Mouse (Mus musculus) heart, adult 9 months (tissue): ENCODE measurements at regions not wholly inside any gene's neighbourhood (a gene's known extent, or its start where the extent isn't known, plus 50 kb on each side); places are given as distances from the start of the nearest gene placed in this dataset.
"Not testable (repeated sequence)": the region's sequence is repeated elsewhere in the genome, so short reads cannot be mapped to it uniquely, and the experiment has no call there.

Experiments used
- DNase-seq, 2 experiments: peaks; one replicate each; pipeline ENCODE4 v3.0.0; 2022; ENCODE audit warnings: low spot score in 2 of 2

GRCm38 (mm10) chr12:5762306-5762927 lies 386.9 kb upstream of the Klhl29 start:
- DNase-seq, result peak; percentile 32 to 35

- DNase-seq, result no peak
Observed at GRCm38 (mm10) chr12:5759485-5759884, 384.0 kb upstream of the Klhl29 start.

GRCm38 (mm10) chr12:5757766-5758165 lies 382.3 kb upstream of the Klhl29 start:
- DNase-seq, result peak; percentile 6 to 7

- DNase-seq, result no peak
Observed at GRCm38 (mm10) chr12:5757361-5757760, 381.9 kb upstream of the Klhl29 start.

- DNase-seq, result no peak
Observed at GRCm38 (mm10) chr12:5753831-5754230, 378.3 kb upstream of the Klhl29 start.

- no peak for DNase-seq
Observed at GRCm38 (mm10) chr12:5744086-5744709, 368.7 kb upstream of the Klhl29 start.

GRCm38 (mm10) chr12:5736066-5736465 lies 360.6 kb upstream of the Klhl29 start:
- no peak for DNase-seq

- DNase-seq, result no peak
Observed at GRCm38 (mm10) chr12:5734902-5735301, 359.4 kb upstream of the Klhl29 start.

- no peak for DNase-seq
Observed at GRCm38 (mm10) chr12:5723113-5723512, 347.6 kb upstream of the Klhl29 start.

- DNase-seq, result not testable (repeated sequence)
Observed at GRCm38 (mm10) chr12:5717527-5717926, 342.0 kb upstream of the Klhl29 start.

- no peak for DNase-seq
Observed at GRCm38 (mm10) chr12:5698778-5699454, 323.4 kb upstream of the Klhl29 start.

GRCm38 (mm10) chr12:5682182-5682581 lies 306.7 kb upstream of the Klhl29 start:
- no peak for DNase-seq

- not testable (repeated sequence) for DNase-seq
Observed at GRCm38 (mm10) chr12:5678126-5678525, 302.6 kb upstream of the Klhl29 start.

GRCm38 (mm10) chr12:5668486-5668885 lies 293.0 kb upstream of the Klhl29 start:
- peak; percentile 2 to 3 for DNase-seq

- DNase-seq, result no peak
Observed at GRCm38 (mm10) chr12:5637571-5638275, 262.2 kb upstream of the Klhl29 start.

- DNase-seq, result no peak
Observed at GRCm38 (mm10) chr12:5633971-5634370, 258.5 kb upstream of the Klhl29 start.

- DNase-seq, result no peak
Observed at GRCm38 (mm10) chr12:5601084-5601654, 225.7 kb upstream of the Klhl29 start.

GRCm38 (mm10) chr12:5599426-5599825 lies 223.9 kb upstream of the Klhl29 start:
- DNase-seq, result peak; percentile 8 to 28

GRCm38 (mm10) chr12:5598961-5599360 lies 223.5 kb upstream of the Klhl29 start:
- DNase-seq, result peak in 1 of 2 experiments; percentile 13

GRCm38 (mm10) chr12:5572831-5573230 lies 197.3 kb upstream of the Klhl29 start:
- DNase-seq, result no peak

GRCm38 (mm10) chr12:5568941-5569340 lies 193.5 kb upstream of the Klhl29 start:
- no peak for DNase-seq

GRCm38 (mm10) chr12:5566231-5566630 lies 190.7 kb upstream of the Klhl29 start:
- no peak for DNase-seq
